Mouse (Mus musculus) retina, embryonic 14.5 days (tissue): ENCODE measurements at regions not wholly inside any gene's neighbourhood (a gene's known extent, or its start where the extent isn't known, plus 50 kb on each side); places are given as distances from the start of the nearest gene placed in this dataset.
"Not testable (repeated sequence)": the region's sequence is repeated elsewhere in the genome, so short reads cannot be mapped to it uniquely, and the experiment has no call there.

Experiments used
- DNase-seq: peaks from one replicate; pipeline ENCODE4 v3.0.0-alpha.2; 2015; ENCODE audit warnings: low spot score

- DNase-seq = no peak
Measured at GRCm38 (mm10) chr3:7079073-7079472, 458.8 kb upstream of the 1700008P02Rik start.

- DNase-seq = peak; percentile 57
Measured at GRCm38 (mm10) chr3:7076850-7077249, 456.6 kb upstream of the 1700008P02Rik start.

- DNase-seq = no peak
Measured at GRCm38 (mm10) chr3:7074488-7074887, 454.2 kb upstream of the 1700008P02Rik start.

DNA sequence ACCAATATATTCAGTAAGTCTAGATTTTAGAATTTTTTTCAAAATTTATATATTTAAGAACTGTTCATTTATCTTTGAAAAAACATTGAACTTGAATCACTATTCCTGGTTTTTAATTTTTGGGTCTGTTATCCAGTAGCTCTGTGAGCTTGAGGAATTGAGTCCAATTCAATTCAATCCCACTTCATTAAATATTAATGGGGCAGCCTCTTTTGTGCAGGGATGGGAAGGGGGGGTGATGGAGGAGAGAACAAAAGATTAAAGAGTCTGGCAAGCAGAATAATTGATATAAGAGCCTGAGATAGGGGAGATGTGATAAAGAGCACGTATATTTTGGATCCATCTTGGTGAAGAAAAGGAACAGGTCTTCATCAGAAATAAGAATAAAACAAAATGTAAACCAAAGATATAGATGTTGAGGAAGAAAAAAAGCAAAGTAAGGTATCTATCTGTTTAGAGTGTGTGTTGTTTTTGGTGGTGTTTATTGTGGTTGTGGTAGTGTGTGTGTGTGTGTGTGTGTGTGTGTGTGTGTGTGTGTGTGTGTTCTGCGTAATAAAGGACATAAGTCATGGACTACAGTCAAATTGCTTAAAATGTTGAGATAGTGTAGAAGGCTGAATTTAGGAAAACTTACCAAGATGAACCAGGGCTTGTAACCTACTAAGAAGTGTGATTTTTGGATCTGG is 421.3 kb upstream of the 1700008P02Rik start:
- DNase-seq = peak; percentile 45

DNA sequence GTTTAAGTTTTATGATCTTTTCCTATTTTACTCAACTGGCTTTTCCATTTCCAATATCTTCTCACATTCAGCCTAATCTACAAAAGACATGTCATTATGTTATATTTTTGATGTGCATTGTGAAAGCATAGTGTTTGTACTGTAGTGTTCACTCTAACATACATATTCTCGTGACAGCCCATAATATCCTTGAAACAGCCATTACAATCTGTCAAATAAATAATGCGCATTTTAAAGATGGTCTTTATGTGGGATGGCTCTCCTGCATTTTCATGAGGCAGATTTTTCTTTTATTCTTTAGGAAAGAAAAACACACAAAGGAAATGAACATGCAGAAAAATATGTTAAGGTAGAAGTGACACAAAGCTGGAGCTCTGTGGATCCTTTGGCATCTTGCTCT is 415.6 kb upstream of the 1700008P02Rik start:
- no peak for DNase-seq

DNA sequence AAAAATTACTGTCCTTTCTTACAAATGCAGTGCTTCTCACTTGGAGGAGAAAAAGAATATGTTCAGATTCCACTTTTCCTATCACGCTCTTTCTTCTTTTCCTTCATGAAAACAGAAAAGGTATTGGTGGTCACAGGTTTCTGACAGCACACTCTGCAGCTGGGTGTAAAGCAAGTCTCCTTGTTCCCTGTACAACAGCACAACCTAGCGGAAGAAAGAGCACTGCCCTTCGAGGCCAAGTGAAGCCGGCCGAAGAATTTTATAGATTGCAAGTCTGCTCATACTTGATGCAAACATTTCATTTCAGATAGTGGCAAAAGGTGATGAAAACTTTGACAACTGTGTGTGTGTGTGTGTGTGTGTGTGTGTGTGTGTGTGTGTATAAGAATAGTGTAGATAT is 407.6 kb upstream of the 1700008P02Rik start:
- DNase-seq = peak; percentile 78

GRCm38 (mm10) chr3:7014345-7014973 is 394.2 kb upstream of the 1700008P02Rik start:
- DNase-seq = no peak

DNA sequence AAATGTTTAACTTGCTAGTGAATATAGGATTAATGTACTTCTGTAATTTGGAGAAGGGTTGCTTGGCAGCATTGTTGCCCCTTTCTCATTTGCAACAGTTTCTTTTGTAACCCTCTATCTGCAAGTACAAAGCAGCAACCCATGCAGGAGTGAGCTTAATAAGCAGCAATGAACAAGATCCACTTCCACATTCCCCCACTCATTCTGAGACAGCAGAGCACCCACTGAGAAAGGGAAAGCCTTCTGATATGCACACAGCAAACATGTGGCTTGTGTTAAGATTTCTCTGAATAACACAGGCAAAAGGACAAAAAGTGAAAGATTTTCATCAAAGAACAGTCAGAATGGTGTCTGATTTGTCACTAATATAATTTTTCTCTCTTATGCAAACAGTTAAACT is 393.3 kb upstream of the 1700008P02Rik start:
- DNase-seq = peak; percentile 25

GRCm38 (mm10) chr3:7010294-7011087 is 390.2 kb upstream of the 1700008P02Rik start:
- peak; percentile 74 for DNase-seq

DNA sequence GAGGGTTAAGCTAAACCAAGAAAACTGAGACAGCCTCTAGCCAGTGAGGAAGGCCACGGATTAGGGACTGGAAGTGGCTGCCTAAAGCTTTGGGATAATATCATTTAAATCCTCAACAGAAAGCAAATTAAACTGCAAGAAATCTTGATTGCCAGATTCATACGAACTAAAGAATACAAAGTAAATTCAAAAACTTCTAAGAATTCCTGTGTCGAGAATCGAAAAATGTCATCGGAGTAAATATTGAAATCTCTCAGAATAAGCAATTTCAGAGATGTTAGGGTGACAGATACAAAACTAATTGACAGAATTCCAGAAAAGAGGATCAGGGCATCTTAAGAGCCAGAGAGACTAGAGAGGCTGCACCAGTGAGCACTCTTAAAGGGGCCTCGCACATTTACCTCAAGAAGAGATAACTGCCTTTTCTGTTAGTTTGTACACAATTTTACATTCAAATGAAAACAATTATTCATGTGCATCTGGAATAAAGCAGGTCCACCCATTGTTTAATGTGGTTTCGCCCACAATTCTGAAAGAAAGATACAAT is 388.5 kb upstream of the 1700008P02Rik start:
- peak; percentile 27 for DNase-seq

- DNase-seq = peak; percentile 32
Measured at GRCm38 (mm10) chr3:7007811-7008359, 387.6 kb upstream of the 1700008P02Rik start.

- DNase-seq = not testable (repeated sequence)
Measured at GRCm38 (mm10) chr3:6991735-6992134, 371.5 kb upstream of the 1700008P02Rik start.

GRCm38 (mm10) chr3:6984918-6985317 is 364.7 kb upstream of the 1700008P02Rik start:
- no peak for DNase-seq

- no peak for DNase-seq
Measured at GRCm38 (mm10) chr3:6957681-6958080, 337.4 kb upstream of the 1700008P02Rik start.

- DNase-seq = no peak
Measured at GRCm38 (mm10) chr3:6932535-6933103, 312.4 kb upstream of the 1700008P02Rik start.

DNA sequence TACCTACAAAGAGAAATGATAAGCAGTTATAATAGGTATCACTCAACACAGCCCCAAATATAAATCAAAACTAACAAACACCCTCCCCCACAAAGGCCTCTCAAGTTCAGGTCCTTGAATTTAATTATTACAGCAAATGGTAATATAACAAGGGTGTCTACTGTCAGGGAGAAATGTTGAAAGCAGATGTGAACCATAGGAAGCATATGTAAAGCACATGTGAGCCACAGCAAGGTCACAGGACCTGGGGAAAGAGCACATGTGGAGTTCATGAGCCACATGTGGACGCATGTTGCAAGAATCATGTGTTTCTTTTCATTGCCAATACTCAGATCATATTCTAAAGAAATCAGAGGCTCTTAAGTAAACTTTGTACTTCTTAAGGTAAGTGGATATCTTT is 306.5 kb upstream of the 1700008P02Rik start:
- DNase-seq = no peak

- DNase-seq = not testable (repeated sequence)
Measured at GRCm38 (mm10) chr3:6922647-6923046, 302.4 kb upstream of the 1700008P02Rik start.

DNA sequence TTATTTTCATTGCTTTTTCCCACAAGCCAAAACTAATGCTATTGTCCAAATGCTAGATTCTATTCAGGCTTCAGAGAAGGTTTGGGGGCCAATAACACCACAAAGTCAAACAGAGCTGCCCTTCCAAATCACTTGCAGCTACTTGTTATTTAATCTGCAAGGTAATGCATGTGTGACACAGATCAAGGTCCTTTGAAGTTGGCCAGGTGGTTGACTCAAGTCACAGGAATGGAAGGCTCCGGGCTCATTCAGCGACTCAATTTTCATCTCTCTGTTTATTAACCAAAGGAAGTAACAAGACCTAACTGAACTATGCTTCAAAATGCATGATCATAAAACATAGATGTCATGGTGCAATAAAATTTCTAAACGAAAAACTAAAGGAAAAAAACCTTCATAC is 300.0 kb upstream of the 1700008P02Rik start:
- DNase-seq = no peak

DNA sequence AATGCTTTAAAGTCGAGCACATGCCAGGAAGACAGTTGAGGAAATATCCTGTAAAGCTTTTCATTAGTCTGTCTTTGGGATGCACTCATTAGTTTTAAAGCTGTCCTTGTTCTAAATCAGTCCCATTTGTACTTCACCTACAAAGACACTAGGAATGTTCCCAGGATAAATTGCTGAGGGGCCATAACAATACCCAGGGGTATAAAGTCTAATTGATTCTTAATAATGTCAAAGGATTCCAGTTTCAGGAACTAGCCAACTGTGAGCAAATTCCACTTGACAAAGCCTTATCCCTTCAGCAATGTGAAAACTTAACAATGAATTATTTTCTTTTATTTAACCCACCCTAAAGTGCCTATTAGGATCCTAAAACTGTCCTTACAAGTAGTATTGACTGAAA is 267.7 kb upstream of the 1700008P02Rik start:
- DNase-seq = peak; percentile 66

DNA sequence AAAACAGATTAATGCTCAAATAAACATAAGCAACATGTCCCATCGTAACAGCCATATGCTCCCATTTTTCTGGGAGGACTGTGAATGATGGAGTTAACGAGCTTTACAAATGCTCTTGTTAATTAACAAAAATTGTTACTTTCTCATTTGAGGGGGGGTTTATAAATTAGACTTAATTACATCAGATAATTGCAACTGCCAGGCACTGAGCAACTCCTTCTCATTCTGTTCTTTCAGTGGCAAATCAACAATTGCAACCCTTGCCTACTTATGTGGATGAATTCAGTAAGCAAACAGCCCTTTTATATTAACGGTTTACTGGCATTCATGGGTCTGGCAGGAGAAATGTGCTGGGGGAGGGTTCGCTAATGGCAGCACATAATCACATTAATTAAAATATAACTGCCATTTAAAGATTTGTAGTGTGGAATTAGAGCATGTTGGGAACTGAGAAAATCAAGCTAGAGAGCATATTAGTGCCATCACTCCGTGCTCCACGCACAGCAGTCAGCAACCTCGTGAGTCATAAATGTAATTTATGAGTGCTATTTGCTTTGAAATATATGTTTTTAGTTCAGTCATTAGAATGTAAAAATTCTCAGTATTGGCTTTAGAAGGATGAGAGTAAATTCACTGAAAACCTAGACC is 266.9 kb upstream of the 1700008P02Rik start:
- DNase-seq = peak; percentile 81
